Mouse (Mus musculus) spleen, postnatal 4 days (tissue): ENCODE data around the gene Mafk.

ENCODE experiments used
- DNase-seq, 2 experiments: peaks; one replicate each; pipeline ENCODE4 v3.0.0; 2022; ENCODE audit warnings: low spot score in 2 of 2

Gene Mafk

GRCm38 (mm10) chr5:139796900-139797299 lies 5.6 kb downstream of the Mafk start:
- DNase-seq: peak in 1 of 2 experiments; percentile 27

GRCm38 (mm10) chr5:139797473-139798167 lies 6.3 kb downstream of the Mafk start:
- peak; percentile 50 to 65 for DNase-seq

- no peak for DNase-seq
These were observed 7.0 kb downstream of the Mafk start for GRCm38 (mm10) chr5:139798168-139798900.

GRCm38 (mm10) chr5:139799041-139799440 lies 7.7 kb downstream of the Mafk start:
- DNase-seq: no peak

- DNase-seq: no peak
These were observed 8.7 kb downstream of the Mafk start for GRCm38 (mm10) chr5:139799801-139800590.

- no peak for DNase-seq
These were observed 9.9 kb downstream of the Mafk start for GRCm38 (mm10) chr5:139801231-139801630.

- DNase-seq: no peak
These were observed 10.6 kb downstream of the Mafk start for GRCm38 (mm10) chr5:139801880-139802279.

GRCm38 (mm10) chr5:139803165-139803564 lies 11.9 kb downstream of the Mafk start:
- peak; percentile 55 to 72 for DNase-seq

- DNase-seq: peak; percentile 83 to 91
These were observed 12.3 kb downstream of the Mafk start for GRCm38 (mm10) chr5:139803601-139804102.

- DNase-seq: peak; percentile 79 to 83
These were observed 12.8 kb downstream of the Mafk start for GRCm38 (mm10) chr5:139804107-139804551.

- peak; percentile 63 to 80 for DNase-seq
These were observed 13.3 kb downstream of the Mafk start for GRCm38 (mm10) chr5:139804573-139805111.

- peak; percentile 49 to 71 for DNase-seq
These were observed 14.6 kb downstream of the Mafk start for GRCm38 (mm10) chr5:139805924-139806323.

GRCm38 (mm10) chr5:139809397-139809796 lies 18.1 kb downstream of the Mafk start:
- peak; percentile 57 to 71 for DNase-seq

GRCm38 (mm10) chr5:139811677-139812397 lies 20.5 kb downstream of the Mafk start:
- DNase-seq: no peak

- DNase-seq: peak in 1 of 2 experiments; percentile 67
These were observed 21.2 kb downstream of the Mafk start for GRCm38 (mm10) chr5:139812398-139813125.

- no peak for DNase-seq
These were observed 21.8 kb downstream of the Mafk start for GRCm38 (mm10) chr5:139813126-139813490.

GRCm38 (mm10) chr5:139813963-139814381 lies 22.7 kb downstream of the Mafk start:
- peak in 1 of 2 experiments; percentile 60 for DNase-seq

- peak in 1 of 2 experiments; percentile 61 for DNase-seq
These were observed 24.7 kb downstream of the Mafk start for GRCm38 (mm10) chr5:139815964-139816363.

- peak in 1 of 2 experiments; percentile 60 for DNase-seq
These were observed 25.1 kb downstream of the Mafk start for GRCm38 (mm10) chr5:139816445-139816844.

- DNase-seq: peak in 1 of 2 experiments; percentile 34
These were observed 26.0 kb downstream of the Mafk start for GRCm38 (mm10) chr5:139817292-139817691.
